Mouse (Mus musculus): ENCODE data around the gene Alpk3. TPM values are rescaled to one million over a fixed set of nuclear protein-coding genes. Genes with fewer than 3 reads are reported as not detected.

Gene Alpk3
- total and polyA plus RNA-seq, 2 experiments from 2014 or later, result 19.1 to 42.9 TPM

DNA sequence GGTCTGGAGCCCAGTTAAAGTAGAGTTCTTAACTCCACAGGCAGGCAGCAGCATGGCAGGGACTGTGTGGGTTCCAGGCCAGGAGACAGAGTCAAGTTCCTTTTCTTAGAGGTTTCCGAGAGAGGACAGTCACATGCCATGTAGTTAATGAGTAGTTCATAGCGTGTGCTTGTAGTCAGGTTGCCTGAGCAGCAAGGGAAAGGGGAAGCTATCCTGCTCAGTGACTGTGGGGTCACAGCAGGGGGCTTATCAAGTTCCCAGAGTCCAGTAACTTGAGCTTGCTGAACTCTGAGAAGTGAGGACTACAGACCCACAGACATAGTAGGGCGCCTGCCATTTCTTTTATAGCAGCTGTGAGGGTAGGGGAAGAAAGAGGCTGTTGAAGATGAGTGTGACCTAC, 63.7 kb downstream of the Alpk3 start:
- Histone ChIP-seq H3K9me3 (replicated peaks; ENCODE audit: control insufficient read depth, low read length) (no peaks in the 10 kb centered on the region), H3K4me2 (ENCODE audit: low read depth, low read length) (no peak overlapping the region), H3K27me3 (ENCODE audit: control insufficient read depth, insufficient read depth, low read length) (no peaks in the 10 kb centered on the region), H3K36me3 (replicated peaks; ENCODE audit: control insufficient read depth, insufficient read depth, low read length) (no peaks in the 10 kb centered on the region), H3K4me1 (ENCODE audit: control insufficient read depth, insufficient read depth) (no peaks in the 10 kb centered on the region), H3K9ac (replicated peaks; ENCODE audit: low read depth, low read length) (no peak overlapping the region), H3K27ac (ENCODE audit: low read depth) (no peak overlapping the region), H3K4me3 (ENCODE audit: low read depth, low read length) (no peak overlapping the region)
- 80% methylated on average over 3 of the region's 3 CpGs for WGBS
- no peak for ATAC-seq (ENCODE audit: insufficient read depth, low read depth)
- no peak for TF ChIP-seq EP300 (IDR thresholded peaks at IDR 0.05; ENCODE audit: low read depth)
- no peak for TF ChIP-seq CTCF (IDR thresholded peaks at IDR 0.05; ENCODE audit: low read depth)
- no peak for DNase-seq (ENCODE audit: low spot score)

DNA sequence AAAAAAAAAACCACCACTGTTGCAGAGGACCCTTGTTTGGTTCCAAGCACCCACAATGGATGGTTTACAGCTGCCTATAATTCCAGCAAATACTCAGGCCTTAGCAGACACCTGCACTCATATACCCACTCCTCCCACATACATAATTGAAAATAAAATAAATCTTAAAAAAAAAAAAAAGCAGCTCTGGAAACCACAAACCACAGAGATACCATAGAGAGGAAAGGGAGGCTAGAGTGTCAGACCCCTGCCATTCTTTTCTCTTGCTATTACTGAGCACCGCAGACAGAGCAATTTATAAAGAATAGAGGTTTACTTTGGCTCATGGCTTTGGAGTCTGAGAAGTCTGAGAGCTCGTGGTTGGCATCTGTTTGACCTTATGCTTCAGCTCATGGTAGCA, 65.4 kb downstream of the Alpk3 start:
- Histone ChIP-seq H3K36me3 (replicated peaks; ENCODE audit: control insufficient read depth, insufficient read depth, low read length) (no peaks in the 10 kb centered on the region), H3K9ac (replicated peaks; ENCODE audit: low read depth, low read length) (no peak overlapping the region), H3K27me3 (ENCODE audit: control insufficient read depth, insufficient read depth, low read length) (no peaks in the 10 kb centered on the region), H3K4me3 (ENCODE audit: low read depth, low read length) (no peak overlapping the region), H3K4me1 (ENCODE audit: control insufficient read depth, insufficient read depth) (no peaks in the 10 kb centered on the region), H3K4me2 (ENCODE audit: low read depth, low read length) (no peak overlapping the region), H3K27ac (ENCODE audit: low read depth) (no peak overlapping the region), H3K9me3 (replicated peaks; ENCODE audit: control insufficient read depth, low read length) (no peaks in the 10 kb centered on the region)
- TF ChIP-seq EP300 (IDR thresholded peaks at IDR 0.05; ENCODE audit: low read depth) (no peak), CTCF (IDR thresholded peaks at IDR 0.05; ENCODE audit: low read depth) (no peak)
- DNase-seq (ENCODE audit: low spot score) (no peak), ATAC-seq (ENCODE audit: insufficient read depth, low read depth) (no peak)
- 44% methylated on average over 2 of the region's 2 CpGs for WGBS

DNA sequence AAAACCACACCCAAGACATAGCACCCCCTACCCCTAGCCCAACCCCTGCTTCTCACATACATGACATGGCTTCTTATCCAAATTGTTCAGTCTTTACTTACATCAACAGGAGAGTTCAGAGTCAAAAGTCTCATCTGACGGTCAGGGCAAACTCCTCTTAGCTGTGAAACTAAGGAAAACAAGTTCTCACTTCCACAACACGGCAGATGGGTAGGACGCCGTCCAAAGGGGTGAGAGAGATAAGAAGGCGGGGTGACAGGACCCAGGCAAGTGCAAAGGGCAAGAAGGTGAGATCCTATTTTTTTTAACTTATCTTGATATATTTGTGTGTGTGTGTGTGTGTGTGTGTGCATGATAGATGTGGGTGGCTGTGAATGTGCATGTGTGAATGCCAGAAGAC, 66.2 kb downstream of the Alpk3 start:
- no peak overlapping the region for H3K4me3 ChIP-seq (ENCODE audit: low read depth, low read length)
- H3K9me3 ChIP-seq (replicated peaks; ENCODE audit: control insufficient read depth, low read length), result no peaks in the 10 kb centered on the region
- H3K4me1 ChIP-seq (ENCODE audit: control insufficient read depth, insufficient read depth), result no peaks in the 10 kb centered on the region
- no peak overlapping the region for H3K27ac ChIP-seq (ENCODE audit: low read depth)
- TF ChIP-seq CTCF (IDR thresholded peaks at IDR 0.05; ENCODE audit: low read depth), result no peak
- TF ChIP-seq EP300 (IDR thresholded peaks at IDR 0.05; ENCODE audit: low read depth), result no peak
- no peaks in the 10 kb centered on the region for H3K27me3 ChIP-seq (ENCODE audit: control insufficient read depth, insufficient read depth, low read length)
- WGBS, result 79% methylated on average over 5 of the region's 5 CpGs
- DNase-seq (ENCODE audit: low spot score) (no peak), ATAC-seq (ENCODE audit: insufficient read depth, low read depth) (no peak)
- no peak overlapping the region for H3K4me2 ChIP-seq (ENCODE audit: low read depth, low read length)
- no peak overlapping the region for H3K9ac ChIP-seq (replicated peaks; ENCODE audit: low read depth, low read length)
- H3K36me3 ChIP-seq (replicated peaks; ENCODE audit: control insufficient read depth, insufficient read depth, low read length), result no peaks in the 10 kb centered on the region

DNA sequence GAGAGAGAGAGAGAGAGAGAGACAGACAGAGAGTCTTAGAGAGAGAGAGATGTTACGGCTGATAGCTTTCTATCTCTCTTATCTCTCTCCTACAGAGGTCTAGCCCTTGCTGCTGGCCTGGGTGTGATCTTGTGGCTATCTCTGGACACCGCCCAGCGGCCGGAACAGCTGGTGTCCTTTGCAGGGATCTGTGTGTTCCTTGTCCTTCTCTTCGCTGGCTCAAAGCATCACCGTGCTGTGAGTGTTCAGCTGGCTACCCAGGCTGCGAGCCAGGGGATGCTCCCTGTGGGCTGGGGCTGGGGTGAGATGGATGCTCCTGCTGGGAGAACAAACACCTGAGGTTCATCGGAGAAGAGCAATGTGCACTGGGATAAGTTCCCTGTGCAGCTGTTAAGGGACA, 67.4 kb downstream of the Alpk3 start:
- H3K4me1 ChIP-seq (ENCODE audit: control insufficient read depth, insufficient read depth), result no peaks in the 10 kb centered on the region
- DNase-seq (ENCODE audit: low spot score), result no peak
- H3K9me3 ChIP-seq (replicated peaks; ENCODE audit: control insufficient read depth, low read length), result no peaks in the 10 kb centered on the region
- no peaks in the 10 kb centered on the region for H3K36me3 ChIP-seq (replicated peaks; ENCODE audit: control insufficient read depth, insufficient read depth, low read length)
- H3K4me3 ChIP-seq (ENCODE audit: low read depth, low read length), result no peak overlapping the region
- no peak overlapping the region for H3K27ac ChIP-seq (ENCODE audit: low read depth)
- no peak overlapping the region for H3K9ac ChIP-seq (replicated peaks; ENCODE audit: low read depth, low read length)
- H3K27me3 ChIP-seq (ENCODE audit: control insufficient read depth, insufficient read depth, low read length), result no peaks in the 10 kb centered on the region
- no peak for ATAC-seq (ENCODE audit: insufficient read depth, low read depth)
- 66% methylated on average over 8 of the region's 8 CpGs for WGBS
- TF ChIP-seq EP300 (IDR thresholded peaks at IDR 0.05; ENCODE audit: low read depth), result no peak
- no peak for TF ChIP-seq CTCF (IDR thresholded peaks at IDR 0.05; ENCODE audit: low read depth)
- H3K4me2 ChIP-seq (ENCODE audit: low read depth, low read length), result no peak overlapping the region

DNA sequence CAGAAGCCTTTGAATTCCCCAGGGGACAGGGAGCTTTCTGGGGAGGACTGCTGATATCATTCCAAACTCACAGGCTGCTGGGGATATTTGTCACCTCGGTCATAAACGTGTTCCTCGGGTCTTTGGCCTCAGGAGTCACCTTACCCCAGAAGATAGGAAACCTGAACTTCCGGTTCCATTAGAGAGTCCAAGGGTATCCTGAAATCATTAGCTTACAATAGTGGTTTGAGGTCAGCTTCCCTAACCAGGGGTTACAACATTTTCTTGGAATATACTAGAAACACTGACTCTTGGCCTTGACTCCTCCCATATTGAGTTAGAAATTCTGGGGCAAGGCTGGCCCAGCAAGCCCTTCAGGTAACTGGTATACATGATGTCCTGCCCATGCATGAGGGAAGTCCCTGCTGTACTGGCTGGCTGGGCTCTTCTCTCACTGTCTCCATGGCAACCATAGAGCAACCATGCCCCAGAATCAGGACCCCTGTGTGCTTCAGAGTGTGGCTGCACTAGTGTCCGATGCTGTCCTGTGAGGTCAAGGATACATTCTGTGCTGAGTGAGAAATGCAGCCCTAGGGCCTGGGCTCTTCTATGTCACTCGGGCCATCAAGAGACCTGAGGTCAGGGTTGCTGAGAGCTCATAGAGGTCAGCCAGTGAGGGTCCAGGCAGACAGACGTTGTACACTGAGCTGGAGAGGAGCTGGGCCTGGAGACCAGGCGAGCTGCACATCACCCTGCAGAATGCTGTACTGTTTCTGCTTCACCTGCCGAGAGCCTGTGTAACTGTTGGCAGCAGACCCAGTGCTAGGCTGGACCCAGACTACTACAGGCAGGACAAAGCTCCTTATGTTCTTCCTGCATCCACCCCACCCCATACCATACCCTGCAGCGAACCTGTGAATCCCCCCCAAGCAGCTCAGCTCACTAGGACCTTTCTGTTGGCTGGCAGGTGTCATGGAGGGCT, 68.1 kb downstream of the Alpk3 start:
- Histone ChIP-seq H3K4me1 (ENCODE audit: control insufficient read depth, insufficient read depth) (no peaks in the 10 kb centered on the region), H3K9ac (replicated peaks; ENCODE audit: low read depth, low read length) (no peak overlapping the region), H3K4me2 (ENCODE audit: low read depth, low read length) (no peak overlapping the region), H3K27me3 (ENCODE audit: control insufficient read depth, insufficient read depth, low read length) (no peaks in the 10 kb centered on the region), H3K4me3 (ENCODE audit: low read depth, low read length) (no peak overlapping the region), H3K9me3 (replicated peaks; ENCODE audit: control insufficient read depth, low read length) (no peaks in the 10 kb centered on the region), H3K27ac (ENCODE audit: low read depth) (no peak overlapping the region), H3K36me3 (replicated peaks; ENCODE audit: control insufficient read depth, insufficient read depth, low read length) (no peaks in the 10 kb centered on the region)
- ATAC-seq (ENCODE audit: insufficient read depth, low read depth), result no peak
- no peak for TF ChIP-seq CTCF (IDR thresholded peaks at IDR 0.05; ENCODE audit: low read depth)
- TF ChIP-seq EP300 (IDR thresholded peaks at IDR 0.05; ENCODE audit: low read depth), result no peak
- WGBS, result 74% methylated on average over 10 of the region's 10 CpGs
- DNase-seq (ENCODE audit: low spot score), result no peak

Data from heart, postnatal 0 days (tissue).